In genomic region chr10:42631754-42632452, GRCm38 (mm10) we compare ENCODE assay signal across 9 mouse cellular contexts. TPM values are rescaled to one million over a fixed set of nuclear protein-coding genes. Genes with fewer than 3 reads are reported as not detected.
DNase-seq lines count a peak whose midpoint lies in the region; ATAC-seq and TF ChIP-seq lines count a peak whose summit lies in the region.
"Had no signal": no experiment of that assay in that cellular context is flagged by ENCODE, and none has a peak within 500 bp of the region (broad histone marks: within the 10 kb centered on the region; RNA-seq: fewer than 3 reads in every experiment).

No protein-coding gene starts in this region.

- no peak for ATAC-seq in kidney, postnatal 0 days (replicated peaks; ENCODE audit: low FRiP score, low read depth)
- ATAC-seq in hindbrain, embryonic 14.5 days (ENCODE audit: low FRiP score): no peak
- ATAC-seq in midbrain, postnatal 0 days (ENCODE audit: low FRiP score): no peak

- H3K4me3 ChIP-seq in kidney, postnatal 0 days (replicated peaks; ENCODE audit: low read depth, low read length): peak overlapping the region; percentile 34; the same call in 1 of the 2 replicates
- H3K4me3 ChIP-seq in kidney, adult 2 months (ENCODE audit: insufficient read depth, low read depth, low read length): no peak overlapping the region
- no peak overlapping the region for H3K4me3 ChIP-seq in hindbrain, embryonic 14.5 days (replicated peaks; ENCODE audit: low read length)
- H3K4me3 ChIP-seq in midbrain, postnatal 0 days (ENCODE audit: low read depth, low read length): peak overlapping the region; percentile 21; the same call in 1 of the 2 replicates
- H3K4me3 ChIP-seq: erythroblast, embryonic 14.5 days had no signal

- no peaks in the 10 kb centered on the region for H3K9me3 ChIP-seq in kidney, postnatal 0 days (replicated peaks; ENCODE audit: low read length)
- no peaks in the 10 kb centered on the region for H3K9me3 ChIP-seq in hindbrain, embryonic 14.5 days (ENCODE audit: control insufficient read depth, low read length)
- H3K9me3 ChIP-seq in midbrain, postnatal 0 days (ENCODE audit: low read length): no peaks in the 10 kb centered on the region

- H3K4me1 ChIP-seq in kidney, postnatal 0 days (replicated peaks; ENCODE audit: insufficient read depth, low read length): peaks cover 20% of the 10 kb centered on the region
- H3K4me1 ChIP-seq in kidney, adult 2 months (ENCODE audit: control insufficient read depth, insufficient read depth, low read length): peaks cover 2% of the 10 kb centered on the region; the same call in 1 of the 2 replicates
- 0 out of 2 replicates have a peak, but pooled peaks cover 8% of the 10 kb centered on the region for H3K4me1 ChIP-seq in hindbrain, embryonic 14.5 days (replicated peaks; ENCODE audit: control insufficient read depth, insufficient read depth, low read length)
- 0 out of 2 replicates have a peak, but pooled peaks cover 3% of the 10 kb centered on the region for H3K4me1 ChIP-seq in midbrain, postnatal 0 days (ENCODE audit: insufficient read depth, low read length)

- TF ChIP-seq POLR2A in kidney, adult 2 months (IDR thresholded peaks at IDR 0.05; ENCODE audit: low read depth, low read length): no peak

- H3K4me2 ChIP-seq in kidney, postnatal 0 days (ENCODE audit: low read length): peak overlapping the region; percentile 62
- H3K4me2 ChIP-seq in hindbrain, embryonic 14.5 days (replicated peaks): peak overlapping the region; percentile 13
- peak overlapping the region; percentile 35 for H3K4me2 ChIP-seq in midbrain, postnatal 0 days (ENCODE audit: low read depth, low read length, poor library complexity, severe bottlenecking)

- no peaks in the 10 kb centered on the region for H3K36me3 ChIP-seq in kidney, postnatal 0 days (ENCODE audit: insufficient read depth, low read length)
- no peaks in the 10 kb centered on the region for H3K36me3 ChIP-seq in kidney, adult 2 months (ENCODE audit: control insufficient read depth, insufficient read depth, low read length)
- no peaks in the 10 kb centered on the region for H3K36me3 ChIP-seq in hindbrain, embryonic 14.5 days (replicated peaks; ENCODE audit: control insufficient read depth, insufficient read depth)
- no peaks in the 10 kb centered on the region for H3K36me3 ChIP-seq in midbrain, postnatal 0 days (ENCODE audit: insufficient read depth, low read length)

- TF ChIP-seq CTCF in kidney, postnatal 0 days (IDR thresholded peaks at IDR 0.05; ENCODE audit: low read depth): no peak
- TF ChIP-seq CTCF in kidney, adult 2 months (conservative IDR thresholded peaks at IDR 0.05; ENCODE audit: insufficient read depth, insufficient read length, low read depth, low read length): no peak
- no peak for TF ChIP-seq CTCF in midbrain, postnatal 0 days (IDR thresholded peaks at IDR 0.05)

- H3K27me3 ChIP-seq in kidney, postnatal 0 days (ENCODE audit: insufficient read depth, low read length): peaks cover 83% of the 10 kb centered on the region
- H3K27me3 ChIP-seq in kidney, adult 2 months (replicated peaks; ENCODE audit: control insufficient read depth, insufficient read depth, low read length): peaks cover 13% of the 10 kb centered on the region
- peaks cover 96% of the 10 kb centered on the region for H3K27me3 ChIP-seq in hindbrain, embryonic 14.5 days (ENCODE audit: control insufficient read depth, insufficient read depth, low read length)
- peaks cover 57% of the 10 kb centered on the region for H3K27me3 ChIP-seq in midbrain, postnatal 0 days (ENCODE audit: insufficient read depth, low read length)

- no peak overlapping the region for H3K9ac ChIP-seq in kidney, postnatal 0 days (ENCODE audit: low read depth, low read length)
- no peak overlapping the region for H3K9ac ChIP-seq in hindbrain, embryonic 14.5 days
- H3K9ac ChIP-seq in midbrain, postnatal 0 days (replicated peaks; ENCODE audit: low read length, poor library complexity, severe bottlenecking): no peak overlapping the region

- under 1% methylated on average over 42 of the region's 42 CpGs for WGBS in kidney, postnatal 0 days
- 3% methylated on average over 42 of the region's 42 CpGs for WGBS in kidney, adult 2 months
- WGBS in hindbrain, embryonic 14.5 days: under 1% methylated on average over 42 of the region's 42 CpGs
- 1% methylated on average over 42 of the region's 42 CpGs for WGBS in midbrain, postnatal 0 days

- H3K27ac ChIP-seq in kidney, postnatal 0 days: no peak overlapping the region
- H3K27ac ChIP-seq in kidney, adult 2 months (ENCODE audit: insufficient read depth, low read depth, low read length): no peak overlapping the region
- no peak overlapping the region for H3K27ac ChIP-seq in hindbrain, embryonic 14.5 days
- no peak overlapping the region for H3K27ac ChIP-seq in midbrain, postnatal 0 days (ENCODE audit: low read depth, low read length)

- no peak for DNase-seq in kidney, postnatal 0 days (ENCODE audit: low spot score)
- DNase-seq in kidney, adult 2 months: no peak
- peak; percentile 34 for DNase-seq in embryo, embryonic 9.5 days (ENCODE audit: extremely low spot score)
- DNase-seq in hindbrain, embryonic 14.5 days (ENCODE audit: low spot score): no peak
- no peak for DNase-seq in midbrain, postnatal 0 days (ENCODE audit: low spot score)
- no peak for DNase-seq in testis, postnatal 14 days (ENCODE audit: low spot score)
- DNase-seq in adrenal gland, adult 8-10 months: no peak
- no peak for DNase-seq in left cerebral cortex, postnatal 10 days (ENCODE audit: extremely low spot score in 1 of 2, low spot score in 2 of 2)

- intact Hi-C loops in left cerebral cortex, postnatal 10 days (cut with DNase I): no loop called here

RNA-seq across cellular contexts. Expression of gene Ostm1, which starts 48.3 kb away (rescaled TPM):
- 26.6 and 27.9 TPM in 2 replicates for polyA plus RNA-seq in kidney, postnatal 0 days (2015; fragmentation: Nextera tagmentation; extraction: Ambion mirVana)
- polyA plus RNA-seq in kidney, adult 2 months (2012; rRNA removed): 15.4 and 15.5 TPM in 2 replicates
- 41.8 and 43.5 TPM in 2 replicates for polyA plus RNA-seq in hindbrain, embryonic 14.5 days (2014; fragmentation: Nextera tagmentation; extraction: Ambion mirVana)
- 41.8 and 46.6 TPM in 2 replicates for total RNA-seq in midbrain, postnatal 0 days (2014; rRNA removed)
- polyA plus RNA-seq in midbrain, postnatal 0 days (2015; fragmentation: Nextera tagmentation; extraction: Ambion mirVana): 39.5 and 40.0 TPM in 2 replicates
- total RNA-seq in adrenal gland, adult 8-10 months (2022): 10 to 100 TPM; 31.6 to 39.0 (median 36.8) TPM
- total RNA-seq in left cerebral cortex, postnatal 10 days (2021): 10 to 100 TPM; 40.9 to 42.1 TPM

RNA-seq across cellular contexts. Expression of gene Nr2e1, which starts 48.5 kb away (rescaled TPM):
- not detected in 2 replicates for polyA plus RNA-seq in kidney, postnatal 0 days (2015; fragmentation: Nextera tagmentation; extraction: Ambion mirVana)
- polyA plus RNA-seq in kidney, adult 2 months (2012; rRNA removed): not detected in 2 replicates
- polyA plus RNA-seq in hindbrain, embryonic 14.5 days (2014; fragmentation: Nextera tagmentation; extraction: Ambion mirVana): 0.23 TPM in 1 of 2 replicates, not detected in the other
- total RNA-seq in midbrain, postnatal 0 days (2014; rRNA removed): 1.3 and 3.2 TPM in 2 replicates
- polyA plus RNA-seq in midbrain, postnatal 0 days (2015; fragmentation: Nextera tagmentation; extraction: Ambion mirVana): 3.2 and 3.6 TPM in 2 replicates
- total RNA-seq in adrenal gland, adult 8-10 months (2022): not detected
- total RNA-seq in left cerebral cortex, postnatal 10 days (2021): 10 to 100 TPM in 1 of 2 experiments, 1 to 10 TPM in 1; 9.4 to 12.8 TPM
- polyA plus RNA-seq: erythroblast, embryonic 14.5 days had no signal

Comparison
In these comparisons a context has a peak if more than half of its experiments do, and no peak if none do; other contexts are left out.
1. H3K4me3 ChIP-seq: peak in kidney, postnatal 0 days (single experiment) and midbrain, postnatal 0 days (single experiment); none in kidney, adult 2 months (single experiment) and hindbrain, embryonic 14.5 days (single experiment).
2. Peak in every context shown above with its lines, with median percentiles within 50 percentile points of each other: H3K4me2 ChIP-seq.